Mouse (Mus musculus) midbrain, embryonic 15.5 days (tissue): Measurements from ENCODE around the gene Barx2. TPM values are rescaled to one million over a fixed set of nuclear protein-coding genes. Genes with fewer than 3 reads are reported as not detected.

ENCODE experiments used
- ATAC-seq: fragments of 200-750 bp; cut with Nextera tagmentation; replicated peaks from 2 replicates; pipeline ENCODE4 v1.8.0; 2017; ENCODE audit warnings: moderate TSS enrichment
- H3K27ac ChIP-seq: fragments of 300-500 bp; sonication (generic); 2 replicates; pipeline ENCODE4 v1.5.1; 2015; ENCODE audit warnings: mild to moderate bottlenecking, inconsistent platforms
- H3K27me3 ChIP-seq: fragments of 300-500 bp; sonication (generic); replicated peaks from 2 replicates; pipeline ENCODE4 v1.6.1; 2015; ENCODE audit warnings: inconsistent platforms
- H3K36me3 ChIP-seq: fragments of 300-500 bp; sonication (generic); replicated peaks from 2 replicates; pipeline ENCODE4 v1.6.1; 2015; ENCODE audit warnings: inconsistent platforms
- H3K4me1 ChIP-seq: fragments of 300-500 bp; sonication (generic); 2 replicates; pipeline ENCODE4 v1.6.1; 2015; ENCODE audit warnings: inconsistent platforms
- H3K4me2 ChIP-seq: fragments of 300-500 bp; sonication (generic); 2 replicates; pipeline ENCODE4 v1.6.1; 2015; ENCODE audit warnings: inconsistent platforms, mild to moderate bottlenecking, moderate library complexity
- H3K4me3 ChIP-seq: fragments of 300-500 bp; sonication (generic); 2 replicates; pipeline ENCODE4 v1.5.1; 2015; ENCODE audit warnings: mild to moderate bottlenecking, inconsistent platforms
- H3K9ac ChIP-seq: fragments of 300-500 bp; sonication (generic); 2 replicates; pipeline ENCODE4 v1.6.1; 2015; ENCODE audit warnings: mild to moderate bottlenecking, inconsistent platforms
- H3K9me3 ChIP-seq: fragments of 300-500 bp; sonication (generic); 2 replicates; pipeline ENCODE4 v1.6.1; 2016; ENCODE audit warnings: inconsistent platforms
- WGBS: fragments of 180-500 bp; shearing (Covaris S2); methylation state at CpG from one replicate; pipeline ENCODE4 v1.1.7; 2015; ENCODE audit warnings: mixed read lengths; 5-methylcytosine and 5-hydroxymethylcytosine counted together
- polyA plus RNA-seq: library from polyadenylated mRNA; unstranded; fragments of >200 nt; fragmentation: Nextera tagmentation; extraction: Ambion mirVana; gene quantifications from 2 replicates; pipeline ENCODE4 v1.2.1, GENCODE M21; 2015

Barx2 gene
- polyA plus RNA-seq, 1 experiment from 2014 or later, result 0.17 TPM

DNA sequence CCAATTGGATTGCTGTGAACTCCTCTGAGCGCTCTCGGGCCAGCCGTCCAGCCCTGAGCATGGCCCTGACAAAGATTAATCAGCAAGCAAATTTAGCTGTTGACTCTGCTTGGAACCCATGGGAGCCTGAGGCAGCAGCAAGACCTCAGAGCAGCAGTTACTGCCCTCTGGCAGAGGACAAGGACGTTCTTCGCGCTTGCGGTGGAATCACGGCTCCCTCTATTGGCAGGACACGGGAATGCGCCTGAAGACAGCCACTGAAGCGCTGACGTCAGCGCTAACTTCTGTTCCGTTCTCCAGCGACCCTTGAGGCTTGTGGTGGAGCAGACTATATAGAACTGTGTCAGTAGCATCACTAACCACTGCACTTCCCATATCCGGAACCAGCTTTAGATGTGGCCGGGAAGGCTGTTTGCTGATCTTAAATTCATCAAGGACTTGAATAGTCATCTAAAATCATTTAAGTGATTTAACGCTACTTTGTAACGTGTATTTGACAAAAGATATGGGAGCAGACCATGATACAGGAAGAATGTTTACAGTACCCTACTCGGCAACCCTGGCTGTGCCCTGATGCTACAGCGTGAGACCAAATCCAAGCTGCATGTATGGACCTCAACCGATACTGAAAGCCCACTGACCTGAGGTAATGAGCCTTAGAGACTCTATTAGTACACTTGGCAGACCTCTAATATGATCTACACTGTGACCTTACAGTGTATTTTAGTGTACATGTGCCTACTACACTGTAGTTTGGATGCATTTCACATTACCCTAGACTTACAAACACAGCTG is 12.8 kb upstream of the Barx2 start:
- H3K27ac ChIP-seq, result no peak overlapping the region
- no peak overlapping the region for H3K9ac ChIP-seq
- peak overlapping the region; percentile 29; the same call in 1 of the 2 replicates for H3K4me2 ChIP-seq
- no peaks in the 10 kb centered on the region for H3K27me3 ChIP-seq
- 21% methylated on average over 22 of the region's 22 CpGs for WGBS
- H3K4me1 ChIP-seq, result no peaks in the 10 kb centered on the region
- H3K9me3 ChIP-seq, result no peaks in the 10 kb centered on the region
- H3K36me3 ChIP-seq, result no peaks in the 10 kb centered on the region
- peak; percentile 83 for ATAC-seq
- no peak overlapping the region for H3K4me3 ChIP-seq

GRCm38 (mm10) chr9:31923529-31923928 is 10.3 kb upstream of the Barx2 start:
- Histone ChIP-seq H3K4me1 (no peaks in the 10 kb centered on the region), H3K9ac (no peak overlapping the region), H3K36me3 (no peaks in the 10 kb centered on the region), H3K9me3 (no peaks in the 10 kb centered on the region), H3K4me2 (no peak overlapping the region), H3K4me3 (no peak overlapping the region), H3K27me3 (peaks cover 17% of the 10 kb centered on the region), H3K27ac (no peak overlapping the region)
- no peak for ATAC-seq
- WGBS, result 82% methylated on average over 7 of the region's 7 CpGs

DNA sequence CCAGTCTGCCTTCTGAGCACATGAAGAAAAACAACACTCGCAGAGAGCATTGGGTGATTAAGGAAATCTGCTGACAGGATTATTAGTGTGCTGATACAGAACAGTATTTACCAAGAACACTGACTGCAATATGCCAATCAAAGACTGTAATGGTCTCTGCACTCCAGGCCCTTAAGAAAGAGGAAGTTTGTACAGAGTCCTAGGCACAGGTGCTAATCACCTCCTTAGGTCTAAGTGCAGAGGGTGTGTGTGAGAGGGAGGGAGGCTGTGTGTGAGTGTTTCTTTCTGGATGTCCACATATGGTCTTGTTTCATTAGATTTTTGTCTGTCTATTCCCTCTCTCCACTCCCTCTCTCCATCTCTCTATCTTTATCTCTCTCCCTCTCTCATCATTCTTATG is 6.5 kb upstream of the Barx2 start:
- Histone ChIP-seq H3K4me3 (no peak overlapping the region), H3K9ac (no peak overlapping the region), H3K4me1 (peaks cover 3% of the 10 kb centered on the region), H3K9me3 (no peaks in the 10 kb centered on the region), H3K36me3 (no peaks in the 10 kb centered on the region), H3K27ac (no peak overlapping the region), H3K27me3 (peaks cover 49% of the 10 kb centered on the region), H3K4me2 (no peak overlapping the region)
- WGBS, result 61% methylated on average over 1 of the region's 1 CpGs
- ATAC-seq, result no peak

- Histone ChIP-seq H3K9ac (no peak overlapping the region), H3K36me3 (no peaks in the 10 kb centered on the region), H3K27me3 (peaks cover 81% of the 10 kb centered on the region), H3K4me1 (peaks cover 26% of the 10 kb centered on the region), H3K9me3 (no peaks in the 10 kb centered on the region), H3K4me3 (no peak overlapping the region), H3K27ac (no peak overlapping the region), H3K4me2 (no peak overlapping the region)
- 11% methylated on average over 9 of the region's 9 CpGs for WGBS
- ATAC-seq, result no peak
Observed at GRCm38 (mm10) chr9:31916421-31916820, 3.2 kb upstream of the Barx2 start.

GRCm38 (mm10) chr9:31914871-31915270 is 1.6 kb upstream of the Barx2 start:
- peaks cover 26% of the 10 kb centered on the region for H3K4me1 ChIP-seq
- H3K36me3 ChIP-seq, result no peaks in the 10 kb centered on the region
- no peak; the same call in 1 of the 2 replicates for ATAC-seq
- peak overlapping the region; percentile 51 for H3K4me3 ChIP-seq
- peak overlapping the region; percentile 96 for H3K4me2 ChIP-seq
- peaks cover 87% of the 10 kb centered on the region for H3K27me3 ChIP-seq
- under 1% methylated on average over 34 of the region's 34 CpGs for WGBS
- H3K9me3 ChIP-seq, result no peaks in the 10 kb centered on the region
- no peak overlapping the region for H3K9ac ChIP-seq
- H3K27ac ChIP-seq, result no peak overlapping the region

DNA sequence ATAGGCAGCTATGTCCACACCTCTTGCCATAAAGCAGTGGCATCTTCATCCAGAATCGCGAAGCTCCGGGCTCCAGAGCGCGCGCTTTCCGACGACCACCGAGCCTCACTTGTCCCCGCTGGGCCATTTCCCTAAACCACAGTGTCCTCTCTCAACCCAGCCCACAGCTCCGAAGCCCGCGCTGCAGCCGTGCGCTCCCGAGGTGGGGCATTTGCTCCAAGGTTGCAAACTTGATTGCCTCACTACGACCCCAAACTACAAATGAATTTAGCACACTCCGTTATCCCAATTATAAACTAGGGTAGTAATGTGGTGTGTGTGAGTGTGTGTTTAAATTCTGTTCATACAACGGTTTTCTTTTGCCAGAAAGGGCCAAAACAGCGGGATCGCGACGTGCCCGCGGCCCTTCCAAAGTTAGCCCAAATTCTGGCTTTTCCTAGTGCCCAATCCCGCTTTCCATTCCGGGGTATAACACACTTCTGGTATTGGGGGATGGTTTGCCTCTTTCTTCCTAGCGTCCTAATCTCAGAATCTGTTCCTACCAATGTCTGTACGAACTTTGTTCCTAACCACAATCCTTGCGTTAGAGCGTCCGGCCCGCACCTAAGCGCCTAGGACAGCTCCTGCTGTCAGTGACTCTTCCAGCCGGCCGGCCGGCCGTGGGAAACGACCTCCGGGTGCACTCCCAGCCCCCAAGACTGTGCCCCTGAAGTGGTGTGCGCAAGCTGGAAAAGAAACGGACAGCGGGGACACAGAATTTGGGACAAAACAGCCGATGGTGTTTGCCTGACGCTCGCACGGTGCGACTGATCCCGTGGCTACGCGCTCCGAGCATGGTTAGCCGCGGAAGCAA is 703 bp upstream of the Barx2 start:
- Histone ChIP-seq H3K4me3 (peak overlapping the region; percentile 51), H3K4me1 (peaks cover 26% of the 10 kb centered on the region), H3K4me2 (peak overlapping the region; percentile 96), H3K9ac (0 out of 2 replicates have a peak overlapping the region, but pooled peaks have one; percentile 36), H3K27me3 (peaks cover 83% of the 10 kb centered on the region), H3K9me3 (no peaks in the 10 kb centered on the region), H3K36me3 (no peaks in the 10 kb centered on the region), H3K27ac (no peak overlapping the region)
- under 1% methylated on average over 54 of the region's 54 CpGs for WGBS
- ATAC-seq, result peak; percentile 7; the same call in 1 of the 2 replicates

GRCm38 (mm10) chr9:31912553-31912920 is 725 bp downstream of the Barx2 start:
- no peak overlapping the region for H3K9ac ChIP-seq
- peak overlapping the region; percentile 51 for H3K4me3 ChIP-seq
- WGBS, result 1% methylated on average over 16 of the region's 16 CpGs
- H3K4me1 ChIP-seq, result peaks cover 26% of the 10 kb centered on the region
- peaks cover 74% of the 10 kb centered on the region for H3K27me3 ChIP-seq
- no peaks in the 10 kb centered on the region for H3K9me3 ChIP-seq
- no peak for ATAC-seq
- no peak overlapping the region for H3K27ac ChIP-seq
- no peaks in the 10 kb centered on the region for H3K36me3 ChIP-seq
- H3K4me2 ChIP-seq, result peak overlapping the region; percentile 96

GRCm38 (mm10) chr9:31910221-31910620 is 3.0 kb downstream of the Barx2 start:
- peaks cover 26% of the 10 kb centered on the region for H3K4me1 ChIP-seq
- no peak overlapping the region for H3K9ac ChIP-seq
- no peak for ATAC-seq
- H3K27me3 ChIP-seq, result peaks cover 51% of the 10 kb centered on the region
- H3K9me3 ChIP-seq, result no peaks in the 10 kb centered on the region
- H3K4me2 ChIP-seq, result no peak overlapping the region
- H3K36me3 ChIP-seq, result no peaks in the 10 kb centered on the region
- no peak overlapping the region for H3K4me3 ChIP-seq
- no peak overlapping the region for H3K27ac ChIP-seq
- 26% methylated on average over 5 of the region's 5 CpGs for WGBS

- WGBS, result 86% methylated on average over 2 of the region's 2 CpGs
- no peak overlapping the region for H3K4me2 ChIP-seq
- H3K4me1 ChIP-seq, result 0 out of 2 replicates have a peak, but pooled peaks cover 2% of the 10 kb centered on the region
- no peaks in the 10 kb centered on the region for H3K9me3 ChIP-seq
- no peak overlapping the region for H3K4me3 ChIP-seq
- H3K27me3 ChIP-seq, result no peaks in the 10 kb centered on the region
- no peak for ATAC-seq
- no peaks in the 10 kb centered on the region for H3K36me3 ChIP-seq
- no peak overlapping the region for H3K9ac ChIP-seq
- no peak overlapping the region for H3K27ac ChIP-seq
Observed at GRCm38 (mm10) chr9:31901781-31902180, 11.5 kb downstream of the Barx2 start.

GRCm38 (mm10) chr9:31894775-31895320 is 18.4 kb downstream of the Barx2 start:
- H3K27me3 ChIP-seq, result no peaks in the 10 kb centered on the region
- no peaks in the 10 kb centered on the region for H3K9me3 ChIP-seq
- ATAC-seq, result no peak
- H3K4me3 ChIP-seq, result no peak overlapping the region
- H3K4me2 ChIP-seq, result no peak overlapping the region
- WGBS, result 31% methylated on average over 10 of the region's 10 CpGs
- no peaks in the 10 kb centered on the region for H3K36me3 ChIP-seq
- H3K4me1 ChIP-seq, result peaks cover 4% of the 10 kb centered on the region; the same call in 1 of the 2 replicates
- no peak overlapping the region for H3K27ac ChIP-seq
- H3K9ac ChIP-seq, result no peak overlapping the region

GRCm38 (mm10) chr9:31888333-31888732 is 24.9 kb downstream of the Barx2 start:
- ATAC-seq, result no peak
- H3K4me3 ChIP-seq, result no peak overlapping the region
- WGBS, result 82% methylated on average over 4 of the region's 4 CpGs
- no peaks in the 10 kb centered on the region for H3K27me3 ChIP-seq
- H3K36me3 ChIP-seq, result no peaks in the 10 kb centered on the region
- H3K4me2 ChIP-seq, result no peak overlapping the region
- H3K4me1 ChIP-seq, result no peaks in the 10 kb centered on the region
- H3K9ac ChIP-seq, result no peak overlapping the region
- no peak overlapping the region for H3K27ac ChIP-seq
- no peaks in the 10 kb centered on the region for H3K9me3 ChIP-seq

GRCm38 (mm10) chr9:31886258-31886657 is 27.0 kb downstream of the Barx2 start:
- Histone ChIP-seq H3K9ac (no peak overlapping the region), H3K4me1 (no peaks in the 10 kb centered on the region), H3K9me3 (no peaks in the 10 kb centered on the region), H3K4me3 (no peak overlapping the region), H3K4me2 (no peak overlapping the region), H3K36me3 (no peaks in the 10 kb centered on the region), H3K27ac (no peak overlapping the region), H3K27me3 (no peaks in the 10 kb centered on the region)
- ATAC-seq, result no peak
- 64% methylated on average over 3 of the region's 3 CpGs for WGBS
